Mouse (Mus musculus) heart, embryonic 11.5 days (tissue): ENCODE results near the gene Aldh1a3. TPM values are rescaled to one million over a fixed set of nuclear protein-coding genes. Genes with fewer than 3 reads are reported as not detected.
A peak's percentile ranks its signal among the peaks of the same experiment; 100 is the strongest.

Source experiments
- ATAC-seq: fragments of 200-750 bp; cut with Nextera tagmentation; replicated peaks from 2 replicates; pipeline ENCODE4 v1.8.0; 2017; ENCODE audit warnings: moderate library complexity; ENCODE audit not compliant: insufficient number of reproducible peaks, low FRiP score, low TSS enrichment
- H3K27ac ChIP-seq: fragments of 300-500 bp; sonication (generic); 2 replicates; pipeline ENCODE4 v1.5.1; 2014; ENCODE audit warnings: mild to moderate bottlenecking, low read depth, low read length
- H3K27me3 ChIP-seq: fragments of 300-500 bp; sonication (generic); 2 replicates; pipeline ENCODE4 v1.6.1; 2014; ENCODE audit warnings: mild to moderate bottlenecking, low read length, mixed read lengths; ENCODE audit not compliant: control insufficient read depth, insufficient read depth
- H3K36me3 ChIP-seq: fragments of 300-500 bp; sonication (generic); 2 replicates; pipeline ENCODE4 v1.6.1; 2014; ENCODE audit warnings: mild to moderate bottlenecking, low read length, moderate library complexity, mixed read lengths; ENCODE audit not compliant: control insufficient read depth, insufficient read depth
- H3K4me1 ChIP-seq: fragments of 300-500 bp; sonication (generic); 2 replicates; pipeline ENCODE4 v1.6.1; 2014; ENCODE audit warnings: low read length; ENCODE audit not compliant: control insufficient read depth, insufficient read depth
- H3K4me2 ChIP-seq: fragments of 300-500 bp; sonication (generic); 2 replicates; pipeline ENCODE4 v1.6.1; 2014; ENCODE audit warnings: mild to moderate bottlenecking, moderate library complexity
- H3K4me3 ChIP-seq: fragments of 300-500 bp; sonication (generic); 2 replicates; pipeline ENCODE4 v1.5.1; 2014; ENCODE audit warnings: low read depth, low read length
- H3K9ac ChIP-seq: fragments of 300-500 bp; sonication (generic); 2 replicates; pipeline ENCODE4 v1.6.1; 2014; ENCODE audit warnings: mild to moderate bottlenecking, low read depth, low read length, moderate library complexity
- H3K9me3 ChIP-seq: fragments of 300-500 bp; sonication (generic); replicated peaks from 2 replicates; pipeline ENCODE4 v1.6.1; 2016; ENCODE audit warnings: low read length; ENCODE audit not compliant: control insufficient read depth
- WGBS: fragments of 180-500 bp; shearing (Covaris S2); extraction: QIAGEN DNeasy Blood & Tissue Kit; methylation state at CpG from one replicate; pipeline ENCODE4 v1.1.7; 2014; ENCODE audit not compliant: insufficient replicate concordance; 5-methylcytosine and 5-hydroxymethylcytosine counted together
- polyA plus RNA-seq: library from polyadenylated mRNA; unstranded; fragments of >200 nt; fragmentation: Nextera tagmentation; extraction: Ambion mirVana; gene quantifications from 2 replicates; pipeline ENCODE4 v1.2.1, GENCODE M21; 2014

The Aldh1a3 gene
- polyA plus RNA-seq, 1 experiment from 2014 or later: 0.56 TPM

GRCm38 (mm10) chr7:66405951-66406721 lies 21.2 kb downstream of the Aldh1a3 start:
- no peak for ATAC-seq
- no peak overlapping the region for H3K4me2 ChIP-seq

GRCm38 (mm10) chr7:66405541-66405940 lies 21.8 kb downstream of the Aldh1a3 start:
- Histone ChIP-seq H3K9me3 (no peaks in the 10 kb centered on the region), H3K4me1 (peaks cover 15% of the 10 kb centered on the region), H3K9ac (no peak overlapping the region), H3K27me3 (no peaks in the 10 kb centered on the region), H3K36me3 (no peaks in the 10 kb centered on the region), H3K4me3 (no peak overlapping the region), H3K4me2 (no peak overlapping the region), H3K27ac (no peak overlapping the region)
- WGBS: 18% methylated on average over 11 of the region's 11 CpGs
- ATAC-seq: no peak

More at GRCm38 (mm10) chr7:66405951-66406721, 21.2 kb downstream of the Aldh1a3 start:
- H3K4me1 ChIP-seq: peaks cover 15% of the 10 kb centered on the region
- H3K9me3 ChIP-seq: no peaks in the 10 kb centered on the region
- no peak overlapping the region for H3K4me3 ChIP-seq
- H3K27ac ChIP-seq: no peak overlapping the region
- no peaks in the 10 kb centered on the region for H3K36me3 ChIP-seq
- 60% methylated on average over 13 of the region's 13 CpGs for WGBS
- no peak overlapping the region for H3K9ac ChIP-seq
- H3K27me3 ChIP-seq: 0 out of 2 replicates have a peak, but pooled peaks cover 1% of the 10 kb centered on the region

DNA sequence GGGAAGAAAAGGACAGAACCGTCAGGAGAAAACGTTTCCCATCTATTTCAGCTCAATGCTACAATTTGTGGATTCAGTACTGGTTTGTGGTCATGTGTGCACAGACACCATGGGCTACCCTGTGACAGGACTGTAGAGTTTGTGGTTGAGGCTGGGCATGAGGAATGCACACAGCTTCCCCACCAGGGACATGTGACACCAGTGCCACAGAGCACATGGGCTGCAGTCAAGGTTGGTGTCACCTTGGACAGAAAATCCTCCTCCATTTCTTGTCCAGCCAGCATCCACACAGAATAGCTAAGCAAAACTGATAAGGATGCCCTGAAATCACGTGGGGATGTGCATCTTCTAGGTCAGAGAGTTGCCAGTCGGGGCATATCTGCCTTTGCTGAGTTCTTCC lies 22.5 kb downstream of the Aldh1a3 start:
- no peak overlapping the region for H3K4me3 ChIP-seq
- 69% methylated on average over 4 of the region's 4 CpGs for WGBS
- no peaks in the 10 kb centered on the region for H3K27me3 ChIP-seq
- H3K9ac ChIP-seq: no peak overlapping the region
- no peaks in the 10 kb centered on the region for H3K36me3 ChIP-seq
- no peak overlapping the region for H3K27ac ChIP-seq
- H3K9me3 ChIP-seq: no peaks in the 10 kb centered on the region
- no peak overlapping the region for H3K4me2 ChIP-seq
- no peak for ATAC-seq
- H3K4me1 ChIP-seq: peaks cover 15% of the 10 kb centered on the region

DNA sequence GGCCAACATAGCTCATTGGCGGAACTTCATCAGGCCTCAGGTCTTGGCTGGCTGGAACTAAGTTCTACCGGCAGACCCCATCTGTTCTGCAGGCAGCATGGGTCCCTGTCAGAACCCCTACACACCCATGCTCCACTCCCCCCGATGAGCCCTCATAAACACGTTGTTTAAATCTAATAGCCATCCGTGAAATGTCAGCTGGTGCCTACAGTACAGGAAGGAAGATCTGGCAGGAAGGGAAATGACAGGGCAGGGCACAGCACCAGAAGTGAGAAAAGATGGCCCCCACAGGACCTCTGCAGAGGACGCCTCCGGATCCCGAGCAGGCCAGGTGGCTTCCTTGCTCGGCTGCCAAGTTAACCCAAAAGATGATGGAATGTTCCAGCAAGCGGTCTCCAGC lies 23.2 kb downstream of the Aldh1a3 start:
- Histone ChIP-seq H3K4me3 (no peak overlapping the region), H3K4me1 (peaks cover 15% of the 10 kb centered on the region), H3K9me3 (no peaks in the 10 kb centered on the region), H3K36me3 (no peaks in the 10 kb centered on the region), H3K27ac (no peak overlapping the region), H3K27me3 (no peaks in the 10 kb centered on the region), H3K9ac (no peak overlapping the region), H3K4me2 (no peak overlapping the region)
- WGBS: 54% methylated on average over 10 of the region's 10 CpGs
- ATAC-seq: no peak

DNA sequence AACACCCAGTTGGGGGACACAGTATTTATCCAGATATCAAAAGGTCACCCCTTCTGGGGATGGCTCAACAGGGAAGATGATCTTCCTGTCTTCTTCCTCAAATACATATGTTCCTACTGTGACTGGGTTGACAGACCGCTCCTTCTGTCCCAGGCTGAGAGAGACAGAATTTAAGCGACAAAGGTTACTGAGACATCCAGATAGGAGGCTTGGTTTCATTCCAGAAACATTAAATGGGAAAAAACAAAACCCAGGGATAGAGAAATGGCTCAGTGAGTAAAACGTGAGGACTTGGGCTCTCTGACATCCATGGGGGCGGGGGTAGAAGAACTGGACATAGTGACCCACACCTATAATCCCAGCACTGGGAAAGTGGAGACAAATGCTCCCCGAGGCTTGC lies 24.4 kb downstream of the Aldh1a3 start:
- no peaks in the 10 kb centered on the region for H3K27me3 ChIP-seq
- H3K4me1 ChIP-seq: peaks cover 15% of the 10 kb centered on the region
- H3K4me2 ChIP-seq: no peak overlapping the region
- no peaks in the 10 kb centered on the region for H3K9me3 ChIP-seq
- WGBS: 84% methylated on average over 5 of the region's 5 CpGs
- no peak overlapping the region for H3K9ac ChIP-seq
- no peak overlapping the region for H3K4me3 ChIP-seq
- ATAC-seq: no peak
- H3K27ac ChIP-seq: no peak overlapping the region
- H3K36me3 ChIP-seq: no peaks in the 10 kb centered on the region

DNA sequence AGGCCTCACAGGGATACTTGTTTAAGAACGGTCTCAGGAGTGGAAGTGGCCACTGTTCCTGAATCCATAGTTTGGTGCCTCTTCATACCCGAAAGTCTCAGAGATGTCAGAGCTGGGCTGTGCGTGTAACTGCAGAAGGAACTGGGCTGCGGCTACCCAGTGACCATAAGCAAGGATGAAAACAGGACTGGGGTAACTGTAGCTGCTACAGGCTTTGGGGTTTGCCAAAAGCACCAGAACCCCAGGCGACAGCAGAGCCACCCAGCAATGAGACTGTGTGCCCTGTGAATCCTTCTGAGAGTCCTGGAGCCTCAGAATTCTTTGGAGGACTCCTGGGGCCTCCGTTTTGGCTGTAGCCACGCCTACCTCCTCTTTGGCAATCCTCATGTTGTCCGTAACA lies 25.7 kb downstream of the Aldh1a3 start:
- no peak for ATAC-seq
- no peak overlapping the region for H3K4me2 ChIP-seq
- 63% methylated on average over 8 of the region's 8 CpGs for WGBS
- peaks cover 13% of the 10 kb centered on the region for H3K4me1 ChIP-seq
- no peak overlapping the region for H3K4me3 ChIP-seq
- no peak overlapping the region for H3K27ac ChIP-seq
- no peaks in the 10 kb centered on the region for H3K9me3 ChIP-seq
- H3K36me3 ChIP-seq: no peaks in the 10 kb centered on the region
- no peaks in the 10 kb centered on the region for H3K27me3 ChIP-seq
- no peak overlapping the region for H3K9ac ChIP-seq

- 67% methylated on average over 3 of the region's 3 CpGs for WGBS
- no peak overlapping the region for H3K4me2 ChIP-seq
- no peaks in the 10 kb centered on the region for H3K27me3 ChIP-seq
- no peak overlapping the region for H3K27ac ChIP-seq
- H3K9ac ChIP-seq: no peak overlapping the region
- H3K4me1 ChIP-seq: no peaks in the 10 kb centered on the region
- ATAC-seq: no peak
- H3K4me3 ChIP-seq: no peak overlapping the region
- no peaks in the 10 kb centered on the region for H3K36me3 ChIP-seq
- H3K9me3 ChIP-seq: no peaks in the 10 kb centered on the region
These were observed 30.0 kb downstream of the Aldh1a3 start for GRCm38 (mm10) chr7:66397288-66397687.

GRCm38 (mm10) chr7:66388621-66389532 lies 38.4 kb downstream of the Aldh1a3 start:
- Histone ChIP-seq H3K27me3 (no peaks in the 10 kb centered on the region), H3K9ac (peak overlapping the region; percentile 94), H3K36me3 (no peaks in the 10 kb centered on the region), H3K9me3 (no peaks in the 10 kb centered on the region), H3K4me3 (peak overlapping the region; percentile 74), H3K4me2 (peak overlapping the region; percentile 92), H3K27ac (peak overlapping the region; percentile 50), H3K4me1 (no peaks in the 10 kb centered on the region)
- 9% methylated on average over 28 of the region's 28 CpGs for WGBS
- ATAC-seq: 0 out of 2 replicates have a peak, but pooled peaks have one; percentile 51
